Mouse (Mus musculus) c-Kit-positive CD71-negative TER-119-negative erythroid progenitor cells, embryonic 14.5 days (primary cell): ENCODE results near the gene Agpat1.

Experiments used
- DNase-seq: peaks from one replicate; pipeline ENCODE4 v3.0.0-alpha.2; 2013; ENCODE audit warnings: low read depth

Gene Agpat1

GRCm38 (mm10) chr17:34586796-34587422 is 17.2 kb upstream of the Agpat1 start:
- no peak for DNase-seq

GRCm38 (mm10) chr17:34587423-34587811 is 16.6 kb upstream of the Agpat1 start:
- no peak for DNase-seq

- DNase-seq, result no peak
Observed at GRCm38 (mm10) chr17:34587814-34588213, 16.2 kb upstream of the Agpat1 start.

GRCm38 (mm10) chr17:34588767-34589166 is 15.3 kb upstream of the Agpat1 start:
- no peak for DNase-seq

GRCm38 (mm10) chr17:34589206-34589605 is 14.9 kb upstream of the Agpat1 start:
- no peak for DNase-seq

GRCm38 (mm10) chr17:34589681-34590101 is 14.4 kb upstream of the Agpat1 start, which contains the start of gene Gpsm3:
Gpsm3 (plus strand) TSS chr17:34589806.
- no peak for DNase-seq

GRCm38 (mm10) chr17:34590154-34590987 is 13.7 kb upstream of the Agpat1 start:
- DNase-seq, result no peak

- DNase-seq, result no peak
Observed at GRCm38 (mm10) chr17:34591029-34591993, 12.8 kb upstream of the Agpat1 start, which contains the start of gene Pbx2. Pbx2 (plus strand) TSS chr17:34591266.

- DNase-seq, result no peak
Observed at GRCm38 (mm10) chr17:34591994-34592375, 12.1 kb upstream of the Agpat1 start.

- no peak for DNase-seq
Observed at GRCm38 (mm10) chr17:34592581-34593549, 11.2 kb upstream of the Agpat1 start.

GRCm38 (mm10) chr17:34593752-34594525 is 10.1 kb upstream of the Agpat1 start:
- DNase-seq, result no peak

GRCm38 (mm10) chr17:34596098-34596497 is 8.0 kb upstream of the Agpat1 start:
- DNase-seq, result no peak

- DNase-seq, result no peak
Observed at GRCm38 (mm10) chr17:34597566-34598095, 6.4 kb upstream of the Agpat1 start, which contains the start of gene Ager. Ager (plus strand) TSS chr17:34597862.

GRCm38 (mm10) chr17:34599891-34600290 is 4.2 kb upstream of the Agpat1 start:
- DNase-seq, result no peak

- DNase-seq, result no peak
Observed at GRCm38 (mm10) chr17:34601796-34602195, 2.3 kb upstream of the Agpat1 start.

GRCm38 (mm10) chr17:34603375-34604060 is 544 bp upstream of the Agpat1 start, which contains the start of gene Rnf5:
Rnf5 (minus strand) TSS chr17:34603690.
- DNase-seq, result peak; percentile 100

GRCm38 (mm10) chr17:34604511-34605237 is 612 bp downstream of the Agpat1 start:
- DNase-seq, result no peak

GRCm38 (mm10) chr17:34605609-34606008 is 1.5 kb downstream of the Agpat1 start:
- DNase-seq, result peak; percentile 82
